Mouse (Mus musculus) ES-Bruce4 (cell line): ENCODE measurements at regions not wholly inside any gene's neighbourhood (a gene's known extent, or its start where the extent isn't known, plus 50 kb on each side); places are given as distances from the start of the nearest gene placed in this dataset.

Experiments used
- H3K27ac ChIP-seq: 2 replicates; pipeline ENCODE4 v1.5.1; 2012; ENCODE audit warnings: low read length, inconsistent platforms; ENCODE audit not compliant: insufficient read depth
- H3K27me3 ChIP-seq: 2 replicates; pipeline ENCODE4 v1.6.1; 2012; ENCODE audit warnings: mild to moderate bottlenecking, low read length, inconsistent platforms; ENCODE audit not compliant: control insufficient read depth, poor library complexity, insufficient read depth, severe bottlenecking
- H3K36me3 ChIP-seq: 2 replicates; pipeline ENCODE4 v1.6.1; 2012; ENCODE audit warnings: inconsistent platforms, mild to moderate bottlenecking, low read length, moderate library complexity; ENCODE audit not compliant: control insufficient read depth, poor library complexity, insufficient read depth, severe bottlenecking
- H3K4me1 ChIP-seq: one replicate; pipeline ENCODE4 v1.8.1; 2011; ENCODE audit warnings: low read length; ENCODE audit not compliant: control insufficient read depth, insufficient read depth
- H3K4me3 ChIP-seq: 2 replicates; pipeline ENCODE4 v1.5.1; 2011; ENCODE audit warnings: low read depth, mild to moderate bottlenecking, low read length
- H3K9ac ChIP-seq: 2 replicates; pipeline ENCODE4 v1.6.1; 2012; ENCODE audit warnings: low read depth, mild to moderate bottlenecking, inconsistent platforms; ENCODE audit not compliant: poor library complexity, severe bottlenecking
- H3K9me3 ChIP-seq: replicated peaks from 2 replicates; pipeline ENCODE4 v1.6.1; 2012; ENCODE audit warnings: mild to moderate bottlenecking, low read length, inconsistent platforms; ENCODE audit not compliant: control insufficient read depth, poor library complexity, insufficient read depth, severe bottlenecking
- CTCF ChIP-seq: IDR thresholded peaks from one replicate; pipeline ENCODE4 v1.8.1; 2011; ENCODE audit warnings: low read depth, low read length
- EP300 ChIP-seq: IDR thresholded peaks from 2 replicates; pipeline ENCODE4 v1.6.1; 2011; ENCODE audit warnings: low read depth, low read length; ENCODE audit not compliant: insufficient read depth
- POLR2A ChIP-seq: IDR thresholded peaks from one replicate; pipeline ENCODE4 v1.8.1; 2011; ENCODE audit warnings: low read length; ENCODE audit not compliant: insufficient read depth

- Histone ChIP-seq H3K36me3 (no peaks in the 10 kb centered on the region), H3K9me3 (no peaks in the 10 kb centered on the region), H3K9ac (no peak overlapping the region), H3K27ac (no peak overlapping the region), H3K4me1 (no peaks in the 10 kb centered on the region), H3K4me3 (no peak overlapping the region), H3K27me3 (no peaks in the 10 kb centered on the region)
- TF ChIP-seq EP300 (no peak), CTCF (no peak), POLR2A (no peak)
These were observed 220.1 kb downstream of the Elavl2 start for GRCm38 (mm10) chr4:91180241-91181096.

GRCm38 (mm10) chr4:91164280-91165121 is 236.1 kb downstream of the Elavl2 start:
- H3K4me1 ChIP-seq, result no peaks in the 10 kb centered on the region
- H3K27me3 ChIP-seq, result no peaks in the 10 kb centered on the region; the same call in 1 of the 2 replicates
- no peak overlapping the region for H3K4me3 ChIP-seq
- 0 out of 2 replicates have a peak, but pooled peaks cover 4% of the 10 kb centered on the region for H3K9me3 ChIP-seq
- H3K36me3 ChIP-seq, result no peaks in the 10 kb centered on the region
- no peak for TF ChIP-seq EP300
- no peak for TF ChIP-seq POLR2A
- no peak for TF ChIP-seq CTCF
- no peak overlapping the region for H3K27ac ChIP-seq
- H3K9ac ChIP-seq, result no peak overlapping the region

- no peaks in the 10 kb centered on the region for H3K27me3 ChIP-seq
- H3K4me3 ChIP-seq, result no peak overlapping the region
- no peak overlapping the region for H3K27ac ChIP-seq
- H3K9ac ChIP-seq, result no peak overlapping the region
- H3K9me3 ChIP-seq, result no peaks in the 10 kb centered on the region
- H3K36me3 ChIP-seq, result no peaks in the 10 kb centered on the region
- no peaks in the 10 kb centered on the region for H3K4me1 ChIP-seq
- TF ChIP-seq EP300 (no peak), POLR2A (no peak), CTCF (no peak)
These were observed 243.5 kb downstream of the Elavl2 start for GRCm38 (mm10) chr4:91157047-91157446.

DNA sequence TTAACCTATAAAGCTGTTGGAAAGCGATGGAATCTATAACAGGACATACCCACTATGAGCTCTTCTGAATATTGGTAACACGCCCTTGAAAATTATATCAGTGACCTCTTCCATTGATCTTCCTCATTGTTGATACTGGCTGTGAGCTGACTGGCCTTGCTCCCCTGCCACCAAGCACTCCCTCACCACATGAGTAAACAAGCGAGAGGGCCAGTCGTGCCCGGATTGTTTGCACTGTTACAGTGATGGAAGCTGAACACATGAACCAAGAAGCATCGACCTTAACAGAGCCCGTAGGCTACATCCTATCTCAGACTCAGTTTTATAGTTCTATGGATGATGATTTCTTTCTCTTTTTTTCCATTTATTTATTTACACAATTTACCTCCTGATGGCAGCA is 255.9 kb downstream of the Elavl2 start:
- Histone ChIP-seq H3K4me1 (no peaks in the 10 kb centered on the region), H3K27me3 (no peaks in the 10 kb centered on the region), H3K36me3 (no peaks in the 10 kb centered on the region), H3K27ac (no peak overlapping the region), H3K4me3 (no peak overlapping the region), H3K9ac (no peak overlapping the region), H3K9me3 (no peaks in the 10 kb centered on the region)
- TF ChIP-seq CTCF (no peak), POLR2A (no peak), EP300 (no peak)

DNA sequence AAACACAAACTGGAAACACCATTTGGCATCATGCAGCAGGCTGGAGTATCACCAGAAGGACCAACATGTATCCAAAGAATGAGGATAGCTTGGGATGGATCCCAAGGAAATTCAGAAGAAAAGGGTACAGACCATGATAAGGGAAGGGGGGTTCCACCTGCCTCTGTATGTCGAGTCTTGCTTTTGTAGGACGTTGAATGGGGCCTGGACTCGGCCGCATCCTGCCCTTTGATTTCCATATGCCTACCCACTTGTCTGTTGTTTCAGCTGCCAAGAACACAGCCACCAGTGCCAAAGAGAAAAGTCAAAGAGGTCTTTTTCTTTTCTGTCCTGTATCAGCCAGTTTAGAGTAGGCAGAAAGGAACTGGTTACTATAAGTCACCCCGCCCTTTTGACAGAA is 256.7 kb downstream of the Elavl2 start:
- H3K27ac ChIP-seq, result no peak overlapping the region
- TF ChIP-seq EP300, result no peak
- no peak for TF ChIP-seq POLR2A
- TF ChIP-seq CTCF, result no peak
- H3K36me3 ChIP-seq, result no peaks in the 10 kb centered on the region
- no peak overlapping the region for H3K4me3 ChIP-seq
- H3K9me3 ChIP-seq, result no peaks in the 10 kb centered on the region
- no peaks in the 10 kb centered on the region for H3K27me3 ChIP-seq
- H3K4me1 ChIP-seq, result no peaks in the 10 kb centered on the region
- H3K9ac ChIP-seq, result no peak overlapping the region
